Mouse (Mus musculus) stomach, embryonic 16.5 days (tissue): ENCODE data around the gene Capns1. TPM values are rescaled to one million over a fixed set of nuclear protein-coding genes. Genes with fewer than 3 reads are reported as not detected.
"Not testable (repeated sequence)": the region's sequence is repeated elsewhere in the genome, so short reads cannot be mapped to it uniquely, and the experiment has no call there.

Experiments
- ATAC-seq: fragments of 200-750 bp; cut with Nextera tagmentation; 2 replicates; pipeline ENCODE4 v1.8.0; 2017; ENCODE audit warnings: moderate number of reproducible peaks, moderate TSS enrichment; ENCODE audit not compliant: insufficient read depth, low FRiP score
- H3K27ac ChIP-seq: fragments of 300-500 bp; sonication (generic); 2 replicates; pipeline ENCODE4 v1.5.1; 2014; ENCODE audit warnings: low read length
- H3K27me3 ChIP-seq: fragments of 300-500 bp; sonication (generic); 2 replicates; pipeline ENCODE4 v1.6.1; 2014; ENCODE audit warnings: low read length, control low read depth, mixed read lengths; ENCODE audit not compliant: control insufficient read depth, insufficient read depth
- H3K36me3 ChIP-seq: fragments of 300-500 bp; sonication (generic); 2 replicates; pipeline ENCODE4 v1.6.1; 2014; ENCODE audit warnings: low read length; ENCODE audit not compliant: control insufficient read depth, insufficient read depth
- H3K4me1 ChIP-seq: fragments of 300-500 bp; sonication (generic); 2 replicates; pipeline ENCODE4 v1.6.1; 2014; ENCODE audit warnings: low read length, control low read depth, mixed read lengths; ENCODE audit not compliant: control insufficient read depth, insufficient read depth
- H3K4me2 ChIP-seq: fragments of 300-500 bp; sonication (generic); 2 replicates; pipeline ENCODE4 v1.6.1; 2014; ENCODE audit warnings: low read depth, low read length, mixed read lengths
- H3K4me3 ChIP-seq: fragments of 300-500 bp; sonication (generic); replicated peaks from 2 replicates; pipeline ENCODE4 v1.5.1; 2014; ENCODE audit warnings: mild to moderate bottlenecking, low read length
- H3K9ac ChIP-seq: fragments of 300-500 bp; sonication (generic); 2 replicates; pipeline ENCODE4 v1.6.1; 2014; ENCODE audit warnings: low read length
- H3K9me3 ChIP-seq: fragments of 300-500 bp; sonication (generic); replicated peaks from 2 replicates; pipeline ENCODE4 v1.6.1; 2016; ENCODE audit warnings: low read length, control low read depth; ENCODE audit not compliant: control insufficient read depth
- WGBS: fragments of 180-500 bp; shearing (Covaris S2); extraction: QIAGEN DNeasy Blood & Tissue Kit; methylation state at CpG from one replicate; pipeline ENCODE4 v1.1.7; 2014; 5-methylcytosine and 5-hydroxymethylcytosine counted together
- polyA plus RNA-seq: library from polyadenylated mRNA; unstranded; fragments of >200 nt; fragmentation: Nextera tagmentation; extraction: Ambion mirVana; gene quantifications from 2 replicates; pipeline ENCODE4 v1.2.1, GENCODE M21; 2015

Gene Capns1
- polyA plus RNA-seq, 1 experiment from 2014 or later, result 90.0 TPM

- Histone ChIP-seq H3K4me1 (peaks cover 19% of the 10 kb centered on the region), H3K36me3 (peaks cover 17% of the 10 kb centered on the region), H3K9me3 (no peaks in the 10 kb centered on the region), H3K4me2 (no peak overlapping the region), H3K9ac (no peak overlapping the region), H3K27ac (no peak overlapping the region), H3K27me3 (no peaks in the 10 kb centered on the region), H3K4me3 (no peak overlapping the region)
- ATAC-seq, result no peak
- 79% methylated on average over 12 of the region's 12 CpGs for WGBS
These were observed 10.1 kb downstream of the Capns1 start for GRCm38 (mm10) chr7:30188344-30189115.

- H3K9me3 ChIP-seq, result no peaks in the 10 kb centered on the region
- no peak overlapping the region for H3K27ac ChIP-seq
- peaks cover 7% of the 10 kb centered on the region; the same call in 1 of the 2 replicates for H3K4me1 ChIP-seq
- no peak overlapping the region for H3K4me3 ChIP-seq
- WGBS, result 66% methylated on average over 13 of the region's 13 CpGs
- H3K9ac ChIP-seq, result no peak overlapping the region
- H3K4me2 ChIP-seq, result no peak overlapping the region
- no peaks in the 10 kb centered on the region for H3K27me3 ChIP-seq
- peaks cover 7% of the 10 kb centered on the region for H3K36me3 ChIP-seq
- no peak for ATAC-seq
These were observed 13.8 kb downstream of the Capns1 start for GRCm38 (mm10) chr7:30184641-30185348.

GRCm38 (mm10) chr7:30183879-30184289 lies 14.7 kb downstream of the Capns1 start, which contains the start of gene Cox7a1:
Cox7a1 (plus strand) TSS chr7:30184144.
- H3K36me3 ChIP-seq, result peaks cover 7% of the 10 kb centered on the region
- peak within 1 kb of the TSS; percentile 30 for H3K4me3 ChIP-seq
- no peaks in the 10 kb centered on the region for H3K9me3 ChIP-seq
- peak within 1 kb of the TSS; percentile 53 for H3K9ac ChIP-seq
- H3K4me1 ChIP-seq, result peaks cover 7% of the 10 kb centered on the region; the same call in 1 of the 2 replicates
- H3K4me2 ChIP-seq, result peak within 1 kb of the TSS; percentile 48
- peak within 1 kb of the TSS; percentile 26; the same call in 1 of the 2 replicates for H3K27ac ChIP-seq
- peak; percentile 87 for ATAC-seq
- no peaks in the 10 kb centered on the region for H3K27me3 ChIP-seq
- WGBS, result 2% methylated on average over 11 of the region's 11 CpGs

- not testable (repeated sequence) for H3K4me2 ChIP-seq, H3K9ac ChIP-seq, H3K36me3 ChIP-seq, H3K4me3 ChIP-seq, H3K9me3 ChIP-seq, H3K27ac ChIP-seq, ATAC-seq, H3K4me1 ChIP-seq, H3K27me3 ChIP-seq
- WGBS, result 65% methylated on average over 7 of the region's 7 CpGs
These were observed 15.4 kb downstream of the Capns1 start for GRCm38 (mm10) chr7:30183189-30183588.

- not testable (repeated sequence) for H3K4me3 ChIP-seq, H3K4me2 ChIP-seq, H3K36me3 ChIP-seq, ATAC-seq, H3K4me1 ChIP-seq, H3K27me3 ChIP-seq, H3K9me3 ChIP-seq, H3K27ac ChIP-seq
- H3K9ac ChIP-seq, result peak overlapping the region; percentile 21; the same call in 1 of the 2 replicates
- 90% methylated on average over 10 of the region's 10 CpGs for WGBS
These were observed 16.7 kb downstream of the Capns1 start for GRCm38 (mm10) chr7:30181929-30182328.

- Histone ChIP-seq H3K9me3 (no peaks in the 10 kb centered on the region), H3K36me3 (no peaks in the 10 kb centered on the region), H3K4me3 (no peak overlapping the region), H3K9ac (peak overlapping the region; percentile 21; the same call in 1 of the 2 replicates), H3K4me1 (peaks cover 7% of the 10 kb centered on the region; the same call in 1 of the 2 replicates), H3K27ac (no peak overlapping the region), H3K4me2 (no peak overlapping the region), H3K27me3 (no peaks in the 10 kb centered on the region)
- 2% methylated on average over 4 of the region's 4 CpGs for WGBS
- ATAC-seq, result no peak
These were observed 17.3 kb downstream of the Capns1 start for GRCm38 (mm10) chr7:30181308-30181707.

- WGBS, result 80% methylated on average over 11 of the region's 11 CpGs
- Histone ChIP-seq H3K9ac (no peak overlapping the region), H3K36me3 (no peaks in the 10 kb centered on the region), H3K4me3 (no peak overlapping the region), H3K9me3 (no peaks in the 10 kb centered on the region), H3K27ac (no peak overlapping the region), H3K4me1 (no peaks in the 10 kb centered on the region), H3K27me3 (no peaks in the 10 kb centered on the region), H3K4me2 (no peak overlapping the region)
- no peak for ATAC-seq
These were observed 20.4 kb downstream of the Capns1 start for GRCm38 (mm10) chr7:30178256-30178655.

GRCm38 (mm10) chr7:30176474-30176873 lies 22.1 kb downstream of the Capns1 start:
- Histone ChIP-seq H3K27me3 (no peaks in the 10 kb centered on the region), H3K4me3 (no peak overlapping the region), H3K9me3 (no peaks in the 10 kb centered on the region), H3K27ac (no peak overlapping the region), H3K4me2 (no peak overlapping the region), H3K4me1 (no peaks in the 10 kb centered on the region), H3K36me3 (no peaks in the 10 kb centered on the region), H3K9ac (no peak overlapping the region)
- WGBS, result 80% methylated on average over 12 of the region's 12 CpGs
- no peak for ATAC-seq
